In genomic region chr7:131040760-131041159, GRCm38 (mm10) we compare ENCODE assay signal across 15 mouse cellular contexts. TPM values are rescaled to one million over a fixed set of nuclear protein-coding genes. Genes with fewer than 3 reads are reported as not detected.
A peak's percentile ranks its signal among the peaks of the same experiment; 100 is the strongest.
DNase-seq lines count a peak whose midpoint lies in the region; TF ChIP-seq lines count a peak whose summit lies in the region.
"Not testable (repeated sequence)": the region's sequence is repeated elsewhere in the genome, so short reads cannot be mapped to it uniquely, and the experiment has no call there.
"Had no signal": no experiment of that assay in that cellular context is flagged by ENCODE, and none has a peak within 500 bp of the region (broad histone marks: within the 10 kb centered on the region; RNA-seq: fewer than 3 reads in every experiment).

No protein-coding gene starts in this region.

- H3K27me3 ChIP-seq in myocyte (ENCODE audit: control insufficient read depth, insufficient read depth, insufficient read length), result peaks cover 12% of the 10 kb centered on the region

- not testable (repeated sequence) for H3K79me2 ChIP-seq in myocyte (ENCODE audit: control insufficient read depth, insufficient read depth)

- not testable (repeated sequence) for TF ChIP-seq POLR2A in myocyte (IDR thresholded peaks at IDR 0.05; ENCODE audit: insufficient read length, low read depth)

- not testable (repeated sequence) for H3K4me3 ChIP-seq in myocyte

- H3ac ChIP-seq in myocyte (ENCODE audit: control insufficient read depth, insufficient read length), result not testable (repeated sequence)

- H3K36me3 ChIP-seq in myocyte (ENCODE audit: control insufficient read depth, insufficient read depth), result not testable (repeated sequence)

- intact Hi-C loops in gastrocnemius, postnatal 14 days (cut with DNase I; ENCODE audit: low total_unique reads), result loop anchor here (10.0 kb wide), 1 partner anchor 216 kb away; no protein-coding TSS in a partner anchor

- DNase-seq in gastrocnemius, postnatal 14 days, result peak; percentile 10

- not testable (repeated sequence) for H3K4me2 ChIP-seq in myocyte (ENCODE audit: low read depth)

TF ChIP-seq in myocyte, 11 proteins besides CTCF, POLR2A, EP300 and RAD21:
- TF ChIP-seq TCF3 (IDR thresholded peaks at IDR 0.05; ENCODE audit: insufficient read length, low read depth) (peak; percentile 64), MYOG (IDR thresholded peaks at IDR 0.05; ENCODE audit: control insufficient read depth in 1 of 3, insufficient read depth in 1 of 3, insufficient read length in 2 of 3, low read depth in 2 of 3) (peak; percentile 65 to 80 (median 77)), MYOD1 (IDR thresholded peaks at IDR 0.05; ENCODE audit: control insufficient read depth in 1 of 3, insufficient read length in 2 of 3, low read depth in 2 of 3) (peak in 2 of 3 experiments; percentile 68 to 69), TCF12 (IDR thresholded peaks at IDR 0.05; ENCODE audit: insufficient read depth, poor library complexity, severe bottlenecking) (peak; percentile 18)

RNA-seq across cellular contexts. Expression of gene Dmbt1, which starts 8.9 kb away (rescaled TPM):
- total RNA-seq in gastrocnemius, postnatal 14 days (2021), result not detected
- polyA plus RNA-seq in myocyte (2012; fragmentation: generic; extraction: Trizol), result not detected
- total RNA-seq: adrenal gland, adult 18-20 months; adrenal gland, adult 8-10 months; adrenal gland, postnatal 14 days; adrenal gland, postnatal 25 days; adrenal gland, postnatal 36 days; CH12.LX; MEL had no signal
- polyA plus RNA-seq: activated CD4-positive, CD25-positive, alpha-beta regulatory T cell, adult 4 months; adrenal gland, adult 2 months; C2C12; CD4-positive, CD25-positive, alpha-beta regulatory T cell, adult 4 months; G1E; Patski had no signal
